Mouse (Mus musculus): ENCODE measurements at regions not wholly inside any gene's neighbourhood (a gene's known extent, or its start where the extent isn't known, plus 50 kb on each side); places are given as distances from the start of the nearest gene placed in this dataset.

DNA sequence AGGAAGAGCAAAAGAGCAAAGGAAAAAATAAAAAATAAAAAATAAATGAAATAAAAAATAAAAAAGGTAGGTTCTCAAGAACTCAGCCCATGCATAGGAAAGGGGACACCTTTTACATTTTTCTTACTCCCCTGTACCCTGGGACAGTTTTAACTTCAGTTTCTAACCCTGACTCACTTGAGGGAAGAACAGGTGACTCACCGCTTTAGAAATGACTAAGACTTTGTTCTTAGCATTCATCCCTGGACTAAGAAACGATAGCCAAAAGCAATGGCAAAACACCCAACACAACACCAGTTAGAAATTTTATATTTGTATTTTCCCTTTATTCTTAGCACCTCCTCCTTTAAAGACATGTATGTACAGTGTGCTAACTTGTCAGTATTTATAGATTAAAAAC is 161.5 kb upstream of the Samsn1 start:
- no peak for DNase-seq (ENCODE audit: low spot score in 2 of 2)

GRCm38 (mm10) chr16:76183105-76183504 is 161.0 kb upstream of the Samsn1 start:
- no peak for DNase-seq (ENCODE audit: low spot score in 2 of 2)

- DNase-seq (ENCODE audit: low spot score in 2 of 2) = no peak
These were observed 159.5 kb upstream of the Samsn1 start for GRCm38 (mm10) chr16:76181596-76181995.

- DNase-seq (ENCODE audit: low spot score in 2 of 2) = no peak
These were observed 145.6 kb upstream of the Samsn1 start for GRCm38 (mm10) chr16:76167651-76168050.

DNA sequence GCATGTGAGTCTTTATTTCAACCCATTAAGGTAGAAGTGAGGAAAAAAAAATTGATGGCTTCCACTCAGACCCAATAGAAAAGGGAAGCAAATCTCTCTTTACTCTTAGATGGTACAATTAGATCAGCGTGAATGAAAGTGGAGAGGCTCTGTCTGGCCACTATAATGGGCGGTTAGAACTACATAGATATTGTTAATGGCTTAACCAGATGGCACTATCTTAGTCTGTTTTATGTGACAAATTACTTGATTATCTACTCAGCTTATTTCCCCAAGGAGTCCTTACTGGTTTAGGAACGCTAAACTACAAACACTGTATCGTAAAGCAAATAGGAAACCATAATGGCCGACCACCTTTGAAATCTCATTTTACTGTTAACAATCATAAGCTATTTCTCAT is 138.8 kb upstream of the Samsn1 start:
- no peak for DNase-seq (ENCODE audit: low spot score in 2 of 2)

GRCm38 (mm10) chr16:76158585-76158984 is 136.5 kb upstream of the Samsn1 start:
- DNase-seq (ENCODE audit: low spot score in 2 of 2) = no peak

DNA sequence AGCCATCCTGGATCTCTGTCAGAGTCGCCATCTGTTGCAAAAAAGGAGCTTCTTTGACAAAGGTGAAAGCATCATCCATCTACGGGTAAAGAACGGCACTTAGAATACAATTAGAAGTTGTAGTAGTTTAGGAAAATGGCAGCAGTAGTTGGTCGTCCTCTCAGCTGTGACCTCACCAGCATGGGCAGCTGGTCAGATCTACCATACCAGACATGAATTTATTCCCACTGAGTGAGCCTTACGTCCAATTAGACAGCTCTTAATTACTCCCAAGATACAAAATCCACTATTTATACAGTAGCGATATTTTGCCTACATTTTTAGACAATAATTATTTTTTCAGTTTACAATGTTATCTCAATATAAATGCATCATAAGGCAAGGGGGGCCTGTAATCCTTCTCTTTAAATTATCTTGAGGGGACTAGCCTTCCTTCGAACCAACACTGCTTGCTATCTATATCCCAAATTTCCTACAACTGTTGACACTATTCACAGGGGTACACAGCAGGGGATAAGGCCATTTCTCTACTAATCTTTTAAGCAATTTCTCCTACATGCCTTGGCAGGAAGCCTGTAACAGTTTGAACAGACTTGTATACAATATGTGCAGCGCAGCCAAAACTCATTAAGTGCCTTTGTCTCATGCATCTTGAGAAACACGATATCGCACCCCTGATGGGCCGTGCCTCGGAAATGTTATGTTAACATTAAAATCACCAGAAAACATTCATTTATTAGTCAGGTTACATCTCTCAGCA is 131.9 kb upstream of the Samsn1 start:
- no peak for DNase-seq (ENCODE audit: low spot score in 2 of 2)

DNA sequence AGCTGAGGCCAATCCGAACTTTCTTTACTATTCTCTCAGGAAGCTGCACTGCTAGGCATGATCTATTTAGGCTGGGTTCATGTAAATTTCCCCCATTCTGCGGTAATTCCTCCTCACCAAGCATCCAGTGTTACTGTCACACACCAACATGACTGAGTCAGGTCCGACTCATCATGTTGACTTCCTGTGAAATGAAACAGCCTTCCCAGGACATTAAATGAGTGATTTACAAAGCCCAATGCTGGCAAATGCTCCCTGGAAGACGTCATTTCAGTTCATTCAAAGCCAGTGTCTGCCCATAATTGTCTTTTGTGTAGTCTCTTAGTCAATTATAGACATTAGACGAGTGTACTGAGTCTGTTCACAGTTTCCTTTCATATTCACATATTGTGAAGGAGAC is 127.5 kb upstream of the Samsn1 start:
- no peak for DNase-seq (ENCODE audit: low spot score in 2 of 2)

- no peak for DNase-seq (ENCODE audit: low spot score in 2 of 2)
These were observed 111.8 kb upstream of the Samsn1 start for GRCm38 (mm10) chr16:76133892-76134291.

- DNase-seq (ENCODE audit: low spot score in 2 of 2) = no peak
These were observed 108.4 kb upstream of the Samsn1 start for GRCm38 (mm10) chr16:76130486-76130885.

DNA sequence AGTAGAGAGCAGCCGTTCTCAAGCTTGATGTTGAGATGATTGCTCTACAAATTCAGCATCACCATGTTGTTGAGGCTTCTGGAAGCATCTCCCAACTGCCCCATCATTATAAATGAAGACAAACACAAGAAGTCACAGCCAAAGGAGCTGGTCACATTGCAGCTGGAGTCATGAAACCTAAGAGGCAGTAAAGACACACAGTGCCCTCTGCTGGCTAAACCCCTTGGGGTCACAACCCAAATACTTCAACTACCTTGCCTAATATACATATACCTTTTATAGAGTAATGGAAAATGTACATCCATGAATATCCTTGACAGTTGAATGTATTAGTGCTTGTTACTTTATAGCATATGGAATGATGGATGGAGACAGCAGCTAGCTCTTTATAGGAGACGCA is 107.9 kb upstream of the Samsn1 start:
- peak in 1 of 2 experiments; percentile 7 for DNase-seq (ENCODE audit: low spot score in 2 of 2)

- DNase-seq (ENCODE audit: low spot score in 2 of 2) = no peak
These were observed 100.9 kb upstream of the Samsn1 start for GRCm38 (mm10) chr16:76123021-76123384.

DNA sequence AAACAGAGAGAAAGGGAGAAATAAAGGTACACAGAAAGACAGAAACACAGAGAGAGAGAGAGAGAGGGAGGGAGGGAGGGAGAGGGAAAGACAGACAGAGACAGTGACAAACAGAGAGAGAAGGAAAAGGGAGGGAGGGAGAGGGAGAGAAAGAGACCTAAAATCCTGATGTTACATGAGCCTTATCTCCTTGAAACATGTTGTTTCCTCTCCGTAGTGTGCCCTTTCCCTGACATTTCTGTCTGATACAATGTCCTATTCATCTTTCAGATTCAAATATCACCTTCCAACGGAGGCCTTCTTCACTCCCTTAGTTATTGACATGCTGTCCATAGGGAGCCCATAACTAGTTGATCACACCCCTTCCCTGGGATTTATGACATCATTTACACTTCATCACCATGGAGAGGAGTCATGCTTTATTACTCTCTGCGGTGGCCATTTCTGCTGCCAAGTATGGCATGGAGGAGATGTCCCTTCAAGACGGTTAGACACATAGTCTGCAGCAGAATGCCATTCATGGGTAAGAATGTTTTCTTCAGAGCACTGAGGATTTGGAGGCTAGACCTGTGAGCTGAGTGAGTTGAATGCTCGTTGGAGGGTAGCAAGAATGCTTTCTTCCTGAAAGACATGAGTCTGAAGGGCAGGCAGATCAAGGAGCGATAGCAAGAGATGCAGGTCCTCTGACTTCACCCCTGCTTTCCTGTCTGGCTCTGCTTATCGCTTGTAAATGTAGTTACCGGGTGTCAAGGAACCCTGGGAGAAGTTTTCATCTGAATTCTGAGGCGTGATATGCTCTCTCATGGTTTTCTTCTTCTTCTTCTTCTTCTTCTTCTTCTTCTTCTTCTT is 100.3 kb upstream of the Samsn1 start:
- no peak for DNase-seq (ENCODE audit: low spot score in 2 of 2)

DNA sequence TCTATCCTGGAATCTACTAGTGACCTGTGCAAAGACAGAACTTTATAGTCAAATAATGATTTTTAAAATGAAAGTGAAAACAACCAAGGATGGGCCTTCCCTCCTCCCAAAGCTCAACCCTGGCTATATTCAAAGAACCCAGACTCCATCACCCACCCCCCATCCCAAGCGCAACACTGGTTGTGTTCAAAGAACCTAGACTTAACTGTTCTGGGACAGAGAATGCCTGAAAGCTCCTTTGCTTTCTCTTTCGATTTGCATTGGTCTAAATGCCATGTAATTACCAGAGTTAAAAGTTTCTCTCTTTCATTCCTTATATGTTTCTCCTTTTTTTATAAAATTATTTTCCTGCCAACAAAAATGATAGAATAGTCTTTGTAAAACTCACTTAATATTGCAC is 98.6 kb upstream of the Samsn1 start:
- DNase-seq (ENCODE audit: low spot score in 2 of 2) = no peak

- no peak for DNase-seq (ENCODE audit: low spot score in 2 of 2)
These were observed 88.3 kb upstream of the Samsn1 start for GRCm38 (mm10) chr16:76110383-76110782.

DNA sequence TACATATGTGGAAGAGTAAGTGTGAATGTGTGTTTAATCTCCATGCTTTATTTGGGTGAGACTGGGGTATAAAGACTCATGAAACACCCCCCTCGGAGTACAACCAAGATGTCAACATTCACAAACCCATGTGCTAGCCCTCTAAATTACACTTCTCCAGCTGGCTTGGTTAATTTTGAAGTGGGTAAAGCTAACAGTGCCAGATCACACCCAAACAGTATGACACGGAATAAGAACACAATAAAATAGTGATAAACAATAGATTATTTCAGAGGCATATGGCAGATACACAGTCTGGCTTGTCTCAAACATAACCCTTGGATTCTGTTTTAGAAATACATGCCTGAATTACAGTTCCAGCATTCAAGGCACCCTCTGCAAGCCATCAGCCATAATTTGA is 86.4 kb upstream of the Samsn1 start:
- no peak for DNase-seq (ENCODE audit: low spot score in 2 of 2)

GRCm38 (mm10) chr16:76104673-76105072 is 82.6 kb upstream of the Samsn1 start:
- no peak for DNase-seq (ENCODE audit: low spot score in 2 of 2)

DNA sequence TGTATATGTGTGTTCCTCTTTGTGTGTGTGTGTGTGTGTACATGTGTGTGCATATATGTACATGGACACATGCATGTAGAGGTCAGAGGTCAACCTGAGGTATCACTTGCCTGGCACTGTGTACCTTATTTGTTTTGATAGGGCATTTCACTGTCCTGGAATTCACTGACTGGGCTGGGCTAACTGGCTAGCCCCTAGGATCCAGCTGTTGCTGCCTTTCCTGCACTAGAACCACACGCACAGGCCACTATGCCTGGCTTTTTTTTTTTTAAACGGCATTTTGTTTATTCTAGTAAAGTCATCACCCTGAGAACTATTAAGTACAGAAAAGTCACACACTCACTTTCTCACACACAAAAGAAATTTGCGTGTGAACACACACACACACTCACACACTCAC is 79.7 kb upstream of the Samsn1 start:
- no peak for DNase-seq (ENCODE audit: low spot score in 2 of 2)

DNA sequence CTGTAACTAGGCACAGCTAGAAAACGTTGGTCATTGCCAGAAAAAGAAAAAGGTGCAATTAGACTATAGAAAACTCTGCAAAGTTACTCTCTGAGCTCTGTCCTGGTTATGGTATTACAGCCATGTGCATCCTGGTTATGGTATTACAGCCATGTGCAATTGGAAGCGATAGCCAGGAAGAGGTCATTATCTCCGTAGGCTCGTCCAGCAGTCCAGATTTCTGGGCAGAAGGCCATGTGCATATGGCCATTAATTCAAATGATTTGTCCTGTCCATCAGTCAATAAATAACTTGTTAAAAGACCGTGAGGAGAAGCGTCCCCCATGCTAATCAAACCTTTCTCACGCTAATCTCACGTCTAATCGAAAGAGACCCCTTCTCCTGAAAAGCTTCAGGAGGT is 75.7 kb upstream of the Samsn1 start:
- DNase-seq (ENCODE audit: low spot score in 2 of 2) = no peak

DNA sequence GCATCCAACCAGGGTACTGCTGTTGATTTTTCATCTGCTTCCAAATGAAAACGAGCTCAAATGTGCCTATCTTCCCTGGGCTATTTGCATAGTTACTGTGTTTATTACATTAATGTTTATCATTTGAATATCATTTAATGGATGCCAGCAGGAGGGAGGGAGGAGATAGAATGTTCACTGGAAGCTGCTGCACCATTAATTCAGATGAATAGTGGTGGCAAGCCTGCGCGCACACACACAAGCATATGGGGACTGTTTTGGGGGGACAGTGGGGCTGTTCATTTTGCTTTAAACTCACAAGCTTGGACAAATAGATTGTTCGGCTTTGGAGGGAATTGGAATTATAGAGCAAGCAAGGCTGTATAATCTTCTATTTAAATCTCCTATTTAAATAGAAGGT is 74.3 kb upstream of the Samsn1 start:
- DNase-seq (ENCODE audit: low spot score in 2 of 2) = no peak

GRCm38 (mm10) chr16:76085363-76085762 is 63.3 kb upstream of the Samsn1 start:
- no peak for DNase-seq (ENCODE audit: low spot score in 2 of 2)

DNA sequence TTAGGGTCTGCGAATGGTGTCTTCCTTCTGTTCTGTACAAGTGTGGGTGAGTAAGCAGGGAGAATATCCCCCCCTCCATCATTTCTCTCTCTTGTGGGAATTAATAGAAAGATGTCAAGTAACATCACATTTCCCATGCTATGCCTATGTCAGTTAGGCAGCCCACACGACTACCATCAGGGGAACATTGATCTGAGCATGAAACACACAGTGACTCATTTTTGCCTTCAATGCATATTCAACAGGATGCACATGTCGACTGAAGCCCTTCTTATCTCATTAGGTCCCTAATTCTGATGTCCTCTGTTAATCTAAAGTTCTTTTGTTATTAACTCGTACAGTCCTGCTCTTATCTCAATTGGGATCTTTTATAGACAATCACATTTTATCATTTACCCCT is 60.4 kb upstream of the Samsn1 start:
- DNase-seq (ENCODE audit: low spot score in 2 of 2) = no peak

- DNase-seq (ENCODE audit: low spot score in 2 of 2) = no peak
These were observed 57.9 kb upstream of the Samsn1 start for GRCm38 (mm10) chr16:76079761-76080502.
